Mouse (Mus musculus) kidney, postnatal 4 days (tissue): ENCODE data around the gene Capn7.

ENCODE experiments used
- DNase-seq, 2 experiments: peaks; one replicate each; pipeline ENCODE4 v3.0.0; 2021; ENCODE audit warnings: mixed read lengths in 2 of 2

Capn7 gene

DNA sequence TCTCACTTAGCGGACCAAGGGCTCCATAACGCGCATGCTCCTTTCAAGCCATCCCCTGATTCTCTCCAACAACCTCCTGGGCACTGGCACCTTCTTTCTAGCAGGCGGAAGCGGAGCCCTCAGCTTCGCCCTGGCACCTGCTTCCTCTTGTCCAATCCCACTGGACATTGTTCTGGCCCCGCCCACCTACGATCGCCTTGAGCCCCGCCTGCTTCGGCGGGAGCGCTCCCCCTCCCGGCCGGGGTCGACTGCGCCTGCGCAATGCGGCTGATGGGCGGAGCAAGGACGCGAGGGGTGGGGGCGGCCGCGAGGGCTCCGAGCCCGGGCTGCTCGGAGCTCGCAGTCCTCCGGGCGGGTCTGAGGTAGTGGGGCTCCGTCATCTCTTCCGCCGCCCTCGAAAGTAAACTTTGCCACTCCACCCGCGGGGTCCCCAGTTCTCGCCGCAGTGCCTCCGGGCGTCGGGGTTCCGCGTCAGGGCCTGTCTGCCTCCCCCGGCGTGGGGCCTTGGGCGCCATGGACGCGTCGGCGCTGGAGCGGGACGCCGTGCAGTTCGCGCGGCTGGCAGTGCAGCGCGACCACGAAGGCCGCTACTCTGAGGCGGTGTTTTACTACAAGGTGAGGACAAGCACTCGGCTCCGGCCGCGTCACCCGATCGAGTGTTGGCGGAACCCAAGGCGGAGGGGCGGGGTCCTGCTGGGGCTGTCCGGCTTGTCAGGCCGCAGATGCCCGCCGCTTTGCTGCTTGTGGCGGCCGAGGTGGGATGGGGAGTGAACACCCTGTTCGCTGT, at the start of gene Capn7:
Gene Capn7, plus strand, starts transcription at position 270 of the 787 bp plus-strand sequence.
- peak; percentile 99 for DNase-seq

DNA sequence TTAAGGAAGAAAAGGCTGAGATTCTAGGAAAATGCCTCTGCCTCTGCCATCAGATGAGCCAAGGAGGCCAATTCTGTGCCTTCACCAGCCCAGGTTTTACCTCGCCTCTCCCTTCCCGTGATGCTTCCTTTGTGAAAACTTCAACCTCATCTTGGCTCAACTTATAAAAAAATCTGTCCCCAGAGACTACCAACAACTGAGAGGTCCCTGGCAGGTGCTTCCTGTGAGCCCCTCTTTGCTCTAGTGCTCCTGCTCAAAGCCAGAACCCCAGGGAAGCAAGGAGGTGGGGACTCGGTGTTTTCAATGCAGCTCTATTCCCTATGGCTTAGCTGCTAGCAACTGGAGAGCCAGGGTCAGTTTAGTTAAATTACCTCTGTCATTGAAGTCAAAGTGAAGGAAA, 23.2 kb upstream of the Capn7 start:
- no peak for DNase-seq

DNA sequence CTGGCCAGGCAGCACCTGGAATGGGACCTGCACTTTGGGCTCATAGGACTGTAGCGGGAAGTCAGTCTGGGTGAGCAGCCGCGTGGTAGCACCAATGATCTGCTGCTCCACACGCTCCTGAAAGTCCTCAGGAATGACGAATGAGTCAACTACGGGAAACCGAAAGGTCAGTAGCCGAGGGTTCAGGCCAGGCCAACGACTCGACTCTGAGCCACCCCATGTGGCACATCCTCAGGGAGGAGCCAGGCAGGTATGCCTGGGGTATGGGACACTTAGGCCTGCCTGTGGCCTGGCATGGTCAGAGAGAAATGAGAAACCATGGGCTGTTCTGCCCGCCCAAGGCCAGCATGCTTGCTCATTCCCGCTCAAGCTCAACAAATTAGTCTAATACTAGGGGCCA, 19.8 kb upstream of the Capn7 start:
- DNase-seq: no peak

- DNase-seq: no peak
These were observed 18.7 kb upstream of the Capn7 start for GRCm38 (mm10) chr14:31317754-31318153.

- DNase-seq: no peak
These were observed 16.9 kb upstream of the Capn7 start for GRCm38 (mm10) chr14:31319546-31319945.

- DNase-seq: no peak
These were observed 15.3 kb upstream of the Capn7 start for GRCm38 (mm10) chr14:31321181-31321580.

DNA sequence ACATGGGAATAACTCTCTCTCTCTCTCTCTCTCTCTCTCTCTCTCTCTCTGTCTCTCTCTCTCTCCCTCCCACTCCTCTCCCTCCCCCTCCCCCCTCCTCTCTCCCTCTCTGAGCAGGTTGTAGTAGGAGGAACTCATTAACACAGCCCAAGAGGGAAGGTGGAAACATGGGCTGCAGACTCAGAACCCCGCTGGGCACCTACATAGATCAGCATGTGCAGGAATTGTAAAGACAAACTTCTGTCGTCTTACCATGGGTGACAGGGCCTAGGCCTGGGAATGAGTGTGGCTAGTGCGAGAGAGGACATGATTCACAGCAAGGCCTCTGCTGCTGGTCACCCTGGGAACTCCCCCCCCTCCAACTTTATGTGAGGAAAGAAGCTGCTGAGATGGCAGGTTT, 14.2 kb upstream of the Capn7 start:
- no peak for DNase-seq

GRCm38 (mm10) chr14:31323189-31323588, 13.2 kb upstream of the Capn7 start:
- DNase-seq: peak in 1 of 2 experiments; percentile 49

DNA sequence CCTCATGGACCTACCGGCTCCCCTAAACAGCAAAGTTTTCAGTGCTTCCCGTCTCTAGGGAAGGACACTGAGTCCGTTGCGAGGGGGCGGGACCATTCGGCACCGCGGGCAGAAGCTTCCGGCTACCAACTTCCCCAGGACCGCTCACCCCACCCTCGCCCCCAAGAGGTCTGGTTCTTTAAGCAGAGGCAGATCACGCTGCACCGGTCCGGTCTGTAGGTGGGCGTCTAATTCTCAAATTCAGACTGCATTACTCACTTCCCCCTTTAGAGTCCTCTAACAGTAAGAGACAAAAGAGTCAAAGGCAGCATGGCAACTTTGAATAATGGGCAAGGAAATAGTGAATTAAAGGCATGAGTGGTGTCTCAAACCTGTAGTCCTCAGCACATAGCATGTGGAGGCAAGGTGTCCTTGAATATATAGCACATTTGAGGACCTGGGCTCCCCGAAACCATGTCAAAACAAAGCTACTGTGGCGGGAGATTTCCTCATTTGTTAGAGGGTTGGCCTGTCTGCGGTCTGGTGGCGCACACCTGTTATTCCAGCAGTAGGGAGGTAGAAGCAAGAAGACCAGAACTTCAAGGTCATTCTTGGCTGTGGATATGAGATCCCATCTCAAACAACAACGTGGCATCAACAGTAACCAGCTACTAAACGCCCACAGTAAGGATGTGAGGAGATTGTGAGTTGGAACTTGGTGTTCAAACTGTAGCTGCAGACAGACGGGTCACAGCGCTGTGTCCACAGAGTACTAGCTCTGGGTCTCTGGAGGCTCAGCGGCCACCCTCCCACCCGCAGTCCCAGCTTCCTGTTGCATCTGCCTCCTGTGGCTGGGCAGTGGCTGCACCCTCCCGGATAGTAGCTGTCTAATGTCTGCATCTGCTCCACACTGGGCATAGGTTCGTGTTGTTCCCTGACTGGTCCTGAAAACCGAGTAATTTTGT, 12.3 kb upstream of the Capn7 start, which contains the start of gene Dnah1:
Gene Dnah1, minus strand, starts transcription at position 48 of the 944 bp plus-strand sequence.
- DNase-seq: peak; percentile 71 to 78

DNA sequence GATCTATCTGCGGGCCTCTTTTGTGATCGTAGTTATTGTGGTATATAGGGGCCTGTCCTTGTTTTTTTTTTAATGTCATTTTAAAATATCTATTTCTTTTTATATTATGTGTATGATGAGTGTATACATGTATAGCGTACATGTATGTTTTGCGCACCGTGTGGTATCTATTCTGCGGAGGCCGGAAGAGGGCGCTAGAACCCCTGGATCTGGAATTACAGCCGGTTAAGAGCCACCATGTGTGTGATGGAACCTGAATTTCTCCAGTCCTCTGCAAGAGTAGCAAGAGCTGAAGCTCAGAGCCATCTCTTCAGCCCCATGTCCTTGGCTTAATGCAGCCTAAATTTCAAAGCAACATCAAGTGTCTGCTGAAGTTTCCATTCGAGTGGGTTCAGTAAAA, 11.6 kb upstream of the Capn7 start:
- DNase-seq: peak in 1 of 2 experiments; percentile 34

GRCm38 (mm10) chr14:31325551-31325950, 10.9 kb upstream of the Capn7 start:
- no peak for DNase-seq

GRCm38 (mm10) chr14:31326770-31327169, 9.7 kb upstream of the Capn7 start:
- DNase-seq: no peak

DNA sequence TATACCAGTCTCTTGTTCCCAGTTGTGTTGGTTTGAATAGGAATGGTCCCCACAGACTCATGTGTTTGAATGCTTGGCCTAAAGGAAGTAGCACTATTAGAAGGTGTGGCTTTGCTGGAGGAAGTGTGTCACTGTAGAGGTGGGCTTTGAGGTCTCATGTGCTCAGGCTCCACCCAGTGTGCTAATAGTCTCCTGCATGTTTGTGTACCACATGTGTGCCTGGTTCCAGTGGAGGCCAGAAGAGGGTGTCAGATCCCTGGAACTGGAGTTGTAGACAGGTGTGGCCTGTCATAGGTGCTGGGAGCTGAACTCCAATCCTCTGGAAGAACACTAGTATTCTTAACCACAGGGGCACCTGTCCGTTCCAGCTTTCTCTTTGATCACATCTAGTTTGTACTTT, 9.2 kb upstream of the Capn7 start:
- DNase-seq: no peak

DNA sequence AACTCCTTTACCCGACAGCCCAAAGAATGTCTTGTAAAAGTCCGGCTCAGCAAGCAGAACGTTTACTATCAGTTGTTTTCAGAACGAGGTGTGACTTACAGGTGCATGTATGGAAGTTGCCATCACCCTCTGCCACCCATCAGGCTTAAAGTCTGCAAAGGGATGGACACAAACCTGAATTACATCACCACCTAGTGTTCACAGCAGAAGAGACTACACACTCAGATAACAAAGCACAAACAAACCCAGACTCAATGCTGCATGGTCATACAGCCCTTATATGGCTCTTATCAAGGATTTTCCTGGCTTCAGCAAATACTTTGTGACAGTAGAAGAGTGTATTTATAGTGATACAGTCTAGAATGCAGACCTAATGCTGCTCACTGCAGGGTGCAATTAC, 8.8 kb upstream of the Capn7 start:
- DNase-seq: no peak

GRCm38 (mm10) chr14:31329741-31330140, 6.7 kb upstream of the Capn7 start:
- DNase-seq: no peak

GRCm38 (mm10) chr14:31330957-31331356, 5.5 kb upstream of the Capn7 start:
- DNase-seq: no peak

- no peak for DNase-seq
These were observed 673 bp upstream of the Capn7 start for GRCm38 (mm10) chr14:31335765-31336164.

DNA sequence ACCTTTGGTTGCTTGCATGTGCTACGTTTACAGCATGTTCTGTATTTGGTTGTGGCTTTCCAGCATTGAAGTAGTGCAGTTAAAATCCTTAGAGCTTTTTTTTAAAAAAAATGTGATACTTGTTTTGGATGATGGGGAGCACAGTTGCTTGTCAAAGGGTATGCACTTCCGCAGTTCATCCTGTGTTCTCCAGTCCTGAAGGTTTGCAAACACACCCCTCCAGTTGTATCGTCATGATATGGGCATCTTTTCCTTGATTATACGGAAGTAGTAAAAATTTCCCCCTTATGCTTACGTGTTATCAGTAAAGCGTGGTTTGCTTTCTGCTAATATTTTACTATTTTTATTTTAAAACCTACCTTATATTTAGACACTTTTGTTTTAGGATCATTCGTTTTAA, 968 bp downstream of the Capn7 start:
- DNase-seq: no peak

GRCm38 (mm10) chr14:31337947-31338346, 1.5 kb downstream of the Capn7 start:
- DNase-seq: no peak

GRCm38 (mm10) chr14:31343241-31343640, 6.8 kb downstream of the Capn7 start:
- no peak for DNase-seq

- no peak for DNase-seq
These were observed 8.9 kb downstream of the Capn7 start for GRCm38 (mm10) chr14:31345367-31345766.

DNA sequence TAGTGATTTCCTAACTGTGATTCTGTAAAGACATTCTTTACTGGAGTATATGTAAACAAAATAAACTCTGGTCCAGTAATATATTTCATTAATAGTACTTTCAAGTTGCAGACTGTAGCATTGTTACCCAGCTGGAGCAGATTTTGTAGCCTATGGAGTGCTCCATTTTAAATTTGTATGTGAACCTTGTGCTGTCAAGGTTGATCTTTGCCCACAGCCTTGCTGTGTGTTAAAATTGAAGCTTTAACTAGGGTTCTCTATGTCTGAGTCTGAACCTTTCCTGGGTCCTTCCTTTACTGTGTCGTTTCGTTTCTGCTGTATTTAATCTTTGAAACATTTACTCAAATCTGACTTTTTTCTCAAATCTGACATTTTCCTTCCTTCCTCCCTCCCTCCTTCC, 25.8 kb downstream of the Capn7 start:
- no peak for DNase-seq

DNA sequence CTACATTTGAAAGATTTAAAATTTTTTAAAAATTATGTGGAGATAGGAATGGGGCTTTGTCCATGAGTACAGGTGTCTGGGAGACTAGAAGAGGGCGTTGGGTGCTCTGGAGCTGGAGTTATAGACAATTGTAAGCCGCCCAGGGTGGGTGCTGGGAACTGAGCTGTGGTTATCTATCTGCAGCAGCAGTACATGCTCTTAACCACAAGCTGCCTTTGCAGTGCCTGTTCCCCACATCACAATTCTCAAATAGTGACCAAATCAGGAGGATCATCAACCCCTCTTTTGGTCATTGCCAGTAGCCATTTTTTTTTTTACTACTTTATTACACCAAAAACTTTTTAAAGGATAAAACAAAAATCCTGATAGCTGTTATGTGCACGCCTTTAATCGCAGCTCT, 28.2 kb downstream of the Capn7 start:
- DNase-seq: no peak

- peak; percentile 84 to 85 for DNase-seq
These were observed 28.9 kb downstream of the Capn7 start for GRCm38 (mm10) chr14:31365350-31365749.
